Mouse (Mus musculus): ENCODE data around the gene Aox2. TPM values are rescaled to one million over a fixed set of nuclear protein-coding genes. Genes with fewer than 3 reads are reported as not detected.

Aox2 gene
- total and polyA plus RNA-seq, 3 experiments, result not detected

DNA sequence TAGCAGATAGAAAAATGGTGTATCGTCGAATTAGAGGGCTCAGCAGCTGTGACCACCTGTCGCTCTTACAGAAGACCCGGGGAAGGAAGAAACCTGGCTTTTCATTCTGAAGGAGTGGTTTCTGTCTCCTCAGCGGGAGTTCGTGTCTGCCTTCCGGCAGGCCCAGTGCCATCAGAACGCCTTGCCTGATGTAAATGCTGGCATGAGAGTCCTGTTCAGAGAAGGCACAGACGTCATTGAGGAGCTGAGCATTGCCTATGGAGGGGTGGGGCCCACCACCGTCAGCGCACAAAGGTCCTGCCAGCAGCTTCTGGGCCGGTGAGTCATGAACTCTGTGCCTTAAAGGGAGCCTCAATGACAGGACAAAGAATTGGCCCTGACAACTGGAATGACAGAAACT, 26.2 kb downstream of the Aox2 start:
- Histone ChIP-seq H3K27me3 (replicated peaks) (no peaks in the 10 kb centered on the region), H3K9me3 (replicated peaks; ENCODE audit: low read length) (no peaks in the 10 kb centered on the region), H3K36me3 (replicated peaks in 1 of 2; ENCODE audit: control insufficient read depth in 1 of 2, insufficient read depth in 1 of 2, low read length in 1 of 2) (no peaks in the 10 kb centered on the region), H3K4me2 (ENCODE audit: insufficient read depth, low read depth, poor library complexity, severe bottlenecking) (no peak overlapping the region), H3K9ac (ENCODE audit: insufficient read depth, low read depth) (no peak overlapping the region), H3K4me3 (replicated peaks in 1 of 3; ENCODE audit: low read depth in 2 of 3, low read length in 2 of 3, poor library complexity in 1 of 3) (no peak overlapping the region), H3K4me1 (ENCODE audit: control insufficient read depth in 1 of 2, insufficient read depth in 2 of 2) (peaks cover 8 to 33% of the 10 kb centered on the region in 2 experiments), H3K27ac (ENCODE audit: insufficient read depth, low read depth) (no peak overlapping the region), H3K79me2 (replicated peaks; ENCODE audit: control insufficient read depth, extremely low read depth, insufficient read depth, poor library complexity, severe bottlenecking) (no peaks in the 10 kb centered on the region)
- no peak for DNase-seq (ENCODE audit: extremely low read depth)
- dilution Hi-C loops (cut with MboI; ENCODE audit: extremely low pct_ligation_motif_present, extremely low pct_unique_long_range_greater_than_20kb, low sequenced_read_pairs), result no loop called here
- no peak for TF ChIP-seq POLR2A (IDR thresholded peaks at IDR 0.05; ENCODE audit: low read depth, low read length)
- no peak for TF ChIP-seq BHLHE40 (IDR thresholded peaks at IDR 0.05; ENCODE audit: low read depth, low read length)
- no peak for TF ChIP-seq PAX5 (IDR thresholded peaks at IDR 0.05; ENCODE audit: low read length)
- no peak for TF ChIP-seq USF2 (conservative IDR thresholded peaks at IDR 0.05; ENCODE audit: low read depth, low read length)
- no peak for TF ChIP-seq TCF12 (IDR thresholded peaks at IDR 0.05; ENCODE audit: low read depth, low read length)
- TF ChIP-seq KAT2A (IDR thresholded peaks at IDR 0.05; ENCODE audit: insufficient replicate concordance, low read length), result no peak
- TF ChIP-seq TBP (conservative IDR thresholded peaks at IDR 0.05; ENCODE audit: low read depth, low read length), result no peak
- TF ChIP-seq UBTF (IDR thresholded peaks at IDR 0.05; ENCODE audit: low read depth, low read length), result no peak
- no peak for TF ChIP-seq E2F4 (IDR thresholded peaks at IDR 0.05; ENCODE audit: insufficient replicate concordance, low read depth, low read length)
- TF ChIP-seq ZMIZ1 (IDR thresholded peaks at IDR 0.05; ENCODE audit: low read depth, low read length), result no peak
- no peak for TF ChIP-seq ZKSCAN1 (IDR thresholded peaks at IDR 0.05; ENCODE audit: borderline replicate concordance, low read depth, low read length)
- no peak for TF ChIP-seq CHD2 (IDR thresholded peaks at IDR 0.05; ENCODE audit: low read length)
- TF ChIP-seq JUND (conservative IDR thresholded peaks at IDR 0.05; ENCODE audit: low read depth, low read length), result no peak
- no peak for TF ChIP-seq IRF4 (IDR thresholded peaks at IDR 0.05; ENCODE audit: low read depth, low read length)
- in situ Hi-C loops (cut with MboI; ENCODE audit: low pct_ligation_motif_present, low pct_unique_long_range_greater_than_20kb, low sequenced_read_pairs), result no loop called here

DNA sequence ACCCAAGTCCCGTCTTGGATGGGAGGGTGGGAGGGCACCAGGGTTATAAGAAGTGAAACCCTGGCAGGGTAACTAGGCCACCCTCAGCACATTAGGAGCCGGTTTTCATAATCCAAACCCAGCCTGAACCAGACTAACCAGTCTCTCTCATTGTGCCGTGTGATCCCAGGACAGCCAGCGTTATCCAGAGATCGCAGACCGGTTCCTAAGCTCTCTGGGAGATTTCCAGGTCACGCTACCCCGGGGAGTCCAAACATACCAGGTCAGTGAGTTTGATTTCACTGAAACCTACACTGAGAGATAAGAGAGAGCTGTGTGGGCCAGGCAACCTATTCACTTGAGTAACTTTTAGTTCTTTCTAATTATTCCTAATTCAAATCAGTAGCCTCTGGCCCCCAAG, 29.1 kb downstream of the Aox2 start:
- Histone ChIP-seq H3K4me1 (ENCODE audit: control insufficient read depth in 1 of 2, insufficient read depth in 2 of 2) (peaks cover 11 to 35% of the 10 kb centered on the region in 2 experiments), H3K9me3 (replicated peaks; ENCODE audit: low read length) (no peaks in the 10 kb centered on the region), H3K36me3 (replicated peaks in 1 of 2; ENCODE audit: control insufficient read depth in 1 of 2, insufficient read depth in 1 of 2, low read length in 1 of 2) (no peaks in the 10 kb centered on the region), H3K27ac (ENCODE audit: insufficient read depth, low read depth) (no peak overlapping the region), H3K79me2 (replicated peaks; ENCODE audit: control insufficient read depth, extremely low read depth, insufficient read depth, poor library complexity, severe bottlenecking) (no peaks in the 10 kb centered on the region), H3K4me2 (ENCODE audit: insufficient read depth, low read depth, poor library complexity, severe bottlenecking) (no peak overlapping the region), H3K9ac (ENCODE audit: insufficient read depth, low read depth) (no peak overlapping the region), H3K4me3 (replicated peaks in 1 of 3; ENCODE audit: low read depth in 2 of 3, low read length in 2 of 3, poor library complexity in 1 of 3) (no peak overlapping the region), H3K27me3 (replicated peaks) (no peaks in the 10 kb centered on the region)
- dilution Hi-C loops (cut with MboI; ENCODE audit: extremely low pct_ligation_motif_present, extremely low pct_unique_long_range_greater_than_20kb, low sequenced_read_pairs), result no loop called here
- in situ Hi-C loops (cut with MboI; ENCODE audit: low pct_ligation_motif_present, low pct_unique_long_range_greater_than_20kb, low sequenced_read_pairs), result no loop called here
- no peak for DNase-seq (ENCODE audit: extremely low read depth)
- TF ChIP-seq POLR2AphosphoS2 (IDR thresholded peaks at IDR 0.05; ENCODE audit: low read depth, low read length), result no peak
- TF ChIP-seq ZMIZ1 (IDR thresholded peaks at IDR 0.05; ENCODE audit: low read depth, low read length), result no peak
- TF ChIP-seq MAX (IDR thresholded peaks at IDR 0.05; ENCODE audit: low read length), result no peak
- TF ChIP-seq KAT2A (IDR thresholded peaks at IDR 0.05; ENCODE audit: insufficient replicate concordance, low read length), result no peak
- no peak for TF ChIP-seq MAZ (IDR thresholded peaks at IDR 0.05; ENCODE audit: low read depth, low read length)
- no peak for TF ChIP-seq HCFC1 (IDR thresholded peaks at IDR 0.05; ENCODE audit: low read depth, low read length)
- TF ChIP-seq MAFK (IDR thresholded peaks at IDR 0.05; ENCODE audit: insufficient replicate concordance, low read length), result no peak
- no peak for TF ChIP-seq TCF12 (IDR thresholded peaks at IDR 0.05; ENCODE audit: low read depth, low read length)
- no peak for TF ChIP-seq JUN (IDR thresholded peaks at IDR 0.05; ENCODE audit: insufficient read depth, low read depth, low read length)
- TF ChIP-seq TBP (conservative IDR thresholded peaks at IDR 0.05; ENCODE audit: low read depth, low read length), result no peak
- TF ChIP-seq USF2 (conservative IDR thresholded peaks at IDR 0.05; ENCODE audit: low read depth, low read length), result no peak
- TF ChIP-seq ETS1 (conservative IDR thresholded peaks at IDR 0.05; ENCODE audit: low read depth, low read length), result no peak
- TF ChIP-seq E2F4 (IDR thresholded peaks at IDR 0.05; ENCODE audit: insufficient replicate concordance, low read depth, low read length), result no peak
- no peak for TF ChIP-seq ZC3H11A (IDR thresholded peaks at IDR 0.05; ENCODE audit: low read depth, low read length)
- no peak for TF ChIP-seq ZNF384 (IDR thresholded peaks at IDR 0.05; ENCODE audit: low read depth, low read length)
- TF ChIP-seq MXI1 (IDR thresholded peaks at IDR 0.05; ENCODE audit: low read depth, low read length), result no peak
- no peak for TF ChIP-seq SIN3A (IDR thresholded peaks at IDR 0.05; ENCODE audit: low read length)
